Mouse (Mus musculus) 3T3-L1 (cell line): ENCODE measurements around the gene Pkd2.
"Not testable (repeated sequence)": the region's sequence is repeated elsewhere in the genome, so short reads cannot be mapped to it uniquely, and the experiment has no call there.

Experiments used
- DNase-seq: peaks from one replicate; pipeline ENCODE4 v3.0.0-alpha.2; 2015; ENCODE audit warnings: low read depth, low spot score

The Pkd2 gene

GRCm38 (mm10) chr5:104458832-104459705 lies at the start of gene Pkd2:
Gene Pkd2 (plus strand): TSS chr5:104459450.
- peak; percentile 86 for DNase-seq

- DNase-seq: no peak
Measured at GRCm38 (mm10) chr5:104415999-104416398, 43.3 kb upstream of the Pkd2 start.

GRCm38 (mm10) chr5:104417028-104417427 lies 42.2 kb upstream of the Pkd2 start:
- DNase-seq: no peak

- no peak for DNase-seq
Measured at GRCm38 (mm10) chr5:104417721-104418120, 41.5 kb upstream of the Pkd2 start.

GRCm38 (mm10) chr5:104422039-104422438 lies 37.2 kb upstream of the Pkd2 start:
- DNase-seq: no peak

DNA sequence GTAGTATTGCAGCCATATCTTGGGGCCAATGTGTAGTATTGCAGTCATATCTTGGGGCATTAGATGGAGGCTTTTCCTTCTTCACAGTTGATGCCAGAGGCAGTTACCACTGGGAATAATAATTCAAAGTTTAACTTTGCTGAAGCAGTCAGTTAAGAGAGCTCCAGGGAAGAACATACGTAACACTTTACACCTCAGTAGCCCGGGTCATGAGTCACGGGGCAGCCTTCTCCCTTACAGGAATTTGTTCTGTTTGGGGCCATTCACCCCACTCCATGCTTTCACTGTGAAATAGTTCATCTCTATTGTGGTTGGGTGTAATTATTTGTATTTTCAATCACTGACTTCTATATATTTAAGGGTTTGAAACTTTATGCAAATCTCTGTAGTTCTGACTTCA lies 35.4 kb upstream of the Pkd2 start:
- no peak for DNase-seq

GRCm38 (mm10) chr5:104425949-104426348 lies 33.3 kb upstream of the Pkd2 start:
- DNase-seq: peak; percentile 66

- DNase-seq: peak; percentile 74
Measured at GRCm38 (mm10) chr5:104432886-104433285, 26.4 kb upstream of the Pkd2 start.

DNA sequence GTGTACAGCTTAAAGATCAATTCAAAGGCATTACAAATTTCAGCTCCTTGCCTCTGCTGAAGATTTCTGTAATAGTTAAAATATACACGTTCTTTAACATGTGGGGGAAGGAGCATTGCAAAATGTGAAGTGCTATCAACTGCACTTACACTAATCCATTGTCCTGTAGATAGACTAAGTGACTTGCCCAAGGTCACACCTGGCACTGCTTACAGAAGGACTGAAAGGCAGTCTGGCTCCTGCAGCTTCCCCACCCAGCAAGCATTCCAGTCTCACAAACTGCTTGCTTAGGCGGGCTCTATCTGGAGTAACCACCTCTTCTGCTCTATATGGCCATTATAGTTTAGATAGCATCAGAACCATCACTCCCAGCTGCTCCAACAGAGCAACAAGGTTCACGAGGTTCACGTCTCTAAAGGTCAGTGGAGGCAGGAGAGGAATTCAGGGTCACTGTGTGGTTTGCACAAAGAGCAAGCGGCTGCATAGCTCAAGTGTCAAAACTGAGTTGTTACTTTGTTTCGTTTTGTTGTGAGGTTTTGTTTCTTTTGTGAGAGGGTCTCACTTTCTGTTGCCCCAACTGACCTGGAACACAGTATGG lies 25.2 kb upstream of the Pkd2 start:
- no peak for DNase-seq

GRCm38 (mm10) chr5:104434835-104435301 lies 24.4 kb upstream of the Pkd2 start, which contains the start of gene Spp1:
Gene Spp1 (plus strand): TSS chr5:104435118.
- peak; percentile 81 for DNase-seq

GRCm38 (mm10) chr5:104436406-104437076 lies 22.7 kb upstream of the Pkd2 start:
- DNase-seq: peak; percentile 66

GRCm38 (mm10) chr5:104442396-104442795 lies 16.9 kb upstream of the Pkd2 start:
- no peak for DNase-seq

DNA sequence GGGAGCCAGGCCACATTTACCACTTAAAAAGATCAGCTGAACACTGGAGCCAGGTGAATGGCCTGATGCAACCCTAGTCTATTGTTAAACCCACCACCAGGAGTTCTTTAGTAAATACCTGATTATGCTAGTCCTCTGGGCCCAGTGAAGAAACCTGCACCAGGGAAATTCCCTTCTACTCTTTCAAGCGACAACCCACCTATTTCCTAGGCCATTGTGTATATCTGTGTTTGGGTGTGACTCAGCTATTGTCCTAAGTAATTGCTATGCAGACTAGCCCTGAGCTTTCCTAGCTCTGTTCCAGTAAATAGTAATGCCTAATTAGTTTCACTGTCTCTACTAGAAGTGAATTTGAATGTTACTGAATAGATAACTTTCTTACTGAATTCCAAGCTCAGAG lies 16.4 kb upstream of the Pkd2 start:
- no peak for DNase-seq

- DNase-seq: peak; percentile 94
Measured at GRCm38 (mm10) chr5:104446156-104446555, 13.1 kb upstream of the Pkd2 start.

GRCm38 (mm10) chr5:104448346-104448745 lies 10.9 kb upstream of the Pkd2 start:
- DNase-seq: not testable (repeated sequence)

- no peak for DNase-seq
Measured at GRCm38 (mm10) chr5:104449491-104449890, 9.8 kb upstream of the Pkd2 start.

GRCm38 (mm10) chr5:104453075-104453474 lies 6.2 kb upstream of the Pkd2 start:
- DNase-seq: peak; percentile 79

- DNase-seq: no peak
Measured at GRCm38 (mm10) chr5:104454564-104454963, 4.7 kb upstream of the Pkd2 start.

GRCm38 (mm10) chr5:104459706-104460455 lies 631 bp downstream of the Pkd2 start:
- DNase-seq: peak; percentile 88

DNA sequence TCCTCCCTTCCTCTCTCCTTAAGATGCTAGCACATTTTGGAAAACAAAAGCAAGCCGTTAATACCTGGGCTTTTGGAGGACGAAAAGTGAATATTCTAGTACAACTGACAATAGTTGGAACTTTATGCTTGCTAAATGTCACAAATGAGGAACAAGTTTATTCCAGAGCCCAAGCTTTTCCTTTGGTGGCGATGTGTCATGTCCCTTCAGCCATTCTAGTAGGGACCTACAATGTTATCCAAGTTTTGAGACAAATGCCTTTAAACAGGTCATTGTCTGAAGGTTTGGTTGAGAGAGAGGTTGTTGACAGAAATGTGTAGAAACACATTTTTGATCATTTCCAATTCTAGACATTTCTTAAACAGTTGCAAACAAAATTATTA lies 1.2 kb downstream of the Pkd2 start:
- no peak for DNase-seq

- peak; percentile 47 for DNase-seq
Measured at GRCm38 (mm10) chr5:104460856-104461255, 1.6 kb downstream of the Pkd2 start.

- peak; percentile 78 for DNase-seq
Measured at GRCm38 (mm10) chr5:104465279-104465678, 6.0 kb downstream of the Pkd2 start.
